Mouse (Mus musculus) gastrocnemius, postnatal 4 days (tissue): ENCODE measurements around the gene Pex14. TPM values are rescaled to one million over a fixed set of nuclear protein-coding genes. Genes with fewer than 3 reads are reported as not detected.

Source experiments
- DNase-seq, 2 experiments: peaks; one replicate each; pipeline ENCODE4 v3.0.0; 2021 to 2022; ENCODE audit warnings: low spot score in 2 of 2, mixed read lengths in 2 of 2
- total RNA-seq, 2 experiments: library from RNA; stranded (reverse); gene quantifications; 2 replicates each; pipeline ENCODE4 v1.2.3; 2021

Pex14 gene
- total RNA-seq, 2 experiments from 2014 or later: 29.0 to 30.3 TPM

GRCm38 (mm10) chr4:148990038-148990437 lies 109.6 kb downstream of the Pex14 start:
- no peak for DNase-seq

GRCm38 (mm10) chr4:148985541-148986476 lies 113.9 kb downstream of the Pex14 start:
- DNase-seq: no peak

GRCm38 (mm10) chr4:148984701-148985540 lies 114.8 kb downstream of the Pex14 start:
- no peak for DNase-seq

GRCm38 (mm10) chr4:148982274-148982673 lies 117.4 kb downstream of the Pex14 start:
- no peak for DNase-seq

GRCm38 (mm10) chr4:148979837-148980236 lies 119.8 kb downstream of the Pex14 start:
- no peak for DNase-seq

GRCm38 (mm10) chr4:148978926-148979325 lies 120.8 kb downstream of the Pex14 start:
- DNase-seq: no peak

GRCm38 (mm10) chr4:148978221-148978855 lies 121.3 kb downstream of the Pex14 start:
- DNase-seq: no peak

GRCm38 (mm10) chr4:148974833-148975232 lies 124.8 kb downstream of the Pex14 start:
- no peak for DNase-seq

GRCm38 (mm10) chr4:148973387-148973786 lies 126.3 kb downstream of the Pex14 start:
- no peak for DNase-seq

GRCm38 (mm10) chr4:148972707-148973106 lies 127.0 kb downstream of the Pex14 start:
- DNase-seq: no peak

- no peak for DNase-seq
Observed at GRCm38 (mm10) chr4:148971613-148972242, 127.9 kb downstream of the Pex14 start.

GRCm38 (mm10) chr4:148970742-148971141 lies 128.9 kb downstream of the Pex14 start:
- no peak for DNase-seq

- no peak for DNase-seq
Observed at GRCm38 (mm10) chr4:148969610-148970009, 130.1 kb downstream of the Pex14 start.

- DNase-seq: no peak
Observed at GRCm38 (mm10) chr4:148968859-148969258, 130.8 kb downstream of the Pex14 start.

GRCm38 (mm10) chr4:148966132-148966531 lies 133.5 kb downstream of the Pex14 start:
- DNase-seq: no peak

GRCm38 (mm10) chr4:148964541-148965310 lies 134.9 kb downstream of the Pex14 start:
- no peak for DNase-seq

GRCm38 (mm10) chr4:148962096-148962495 lies 137.6 kb downstream of the Pex14 start:
- no peak for DNase-seq

GRCm38 (mm10) chr4:148961081-148961480 lies 138.6 kb downstream of the Pex14 start:
- no peak for DNase-seq

- no peak for DNase-seq
Observed at GRCm38 (mm10) chr4:148960011-148960410, 139.7 kb downstream of the Pex14 start.
